Mouse (Mus musculus) heart, postnatal 0 days (tissue): ENCODE results near the gene Cdc42ep5. TPM values are rescaled to one million over a fixed set of nuclear protein-coding genes. Genes with fewer than 3 reads are reported as not detected.
"Not testable (repeated sequence)": the region's sequence is repeated elsewhere in the genome, so short reads cannot be mapped to it uniquely, and the experiment has no call there.

Experiments used
- ATAC-seq: fragments of 200-750 bp; cut with Nextera tagmentation; 2 replicates; pipeline ENCODE4 v1.8.0; 2017; ENCODE audit warnings: low read depth, moderate number of reproducible peaks, moderate library complexity; ENCODE audit not compliant: insufficient read depth
- DNase-seq: peaks from one replicate; pipeline ENCODE4 v3.0.0-alpha.2; 2016; ENCODE audit warnings: low spot score
- H3K27ac ChIP-seq: fragments of 300-500 bp; sonication (generic); 2 replicates; pipeline ENCODE4 v1.5.1; 2014; ENCODE audit warnings: low read depth, mild to moderate bottlenecking
- H3K27me3 ChIP-seq: fragments of 300-500 bp; sonication (generic); 2 replicates; pipeline ENCODE4 v1.6.1; 2014; ENCODE audit warnings: low read length, mixed read lengths; ENCODE audit not compliant: control insufficient read depth, insufficient read depth
- H3K36me3 ChIP-seq: fragments of 300-500 bp; sonication (generic); replicated peaks from 2 replicates; pipeline ENCODE4 v1.6.1; 2014; ENCODE audit warnings: low read length, mixed read lengths; ENCODE audit not compliant: control insufficient read depth, insufficient read depth
- H3K4me1 ChIP-seq: fragments of 300-500 bp; sonication (generic); 2 replicates; pipeline ENCODE4 v1.6.1; 2014; ENCODE audit warnings: antibody characterized with exemption; ENCODE audit not compliant: control insufficient read depth, insufficient read depth
- H3K4me2 ChIP-seq: fragments of 300-500 bp; sonication (generic); 2 replicates; pipeline ENCODE4 v1.6.1; 2014; ENCODE audit warnings: low read depth, mild to moderate bottlenecking, low read length, moderate library complexity
- H3K4me3 ChIP-seq: fragments of 300-500 bp; sonication (generic); 2 replicates; pipeline ENCODE4 v1.5.1; 2014; ENCODE audit warnings: low read depth, low read length
- H3K9ac ChIP-seq: fragments of 300-500 bp; sonication (generic); replicated peaks from 2 replicates; pipeline ENCODE4 v1.6.1; 2014; ENCODE audit warnings: low read depth, low read length, mixed read lengths
- H3K9me3 ChIP-seq: fragments of 300-500 bp; sonication (generic); replicated peaks from 2 replicates; pipeline ENCODE4 v1.6.1; 2016; ENCODE audit warnings: low read length; ENCODE audit not compliant: control insufficient read depth
- CTCF ChIP-seq: IDR thresholded peaks from 2 replicates; pipeline ENCODE4 v1.5.1; 2016; ENCODE audit warnings: antibody characterized with exemption, control low read depth, low read depth
- EP300 ChIP-seq: IDR thresholded peaks from 2 replicates; pipeline ENCODE4 v1.6.1; 2016; ENCODE audit warnings: antibody characterized with exemption, low read depth
- WGBS: fragments of 180-500 bp; shearing (Covaris S2); extraction: QIAGEN DNeasy Blood & Tissue Kit; methylation state at CpG from one replicate; pipeline ENCODE4 v1.1.7; 2014; 5-methylcytosine and 5-hydroxymethylcytosine counted together
- polyA plus RNA-seq: library from polyadenylated mRNA; unstranded; fragments of >200 nt; fragmentation: Nextera tagmentation; extraction: Ambion mirVana; gene quantifications from 2 replicates; pipeline ENCODE4 v1.2.1, GENCODE M21; 2015
- total RNA-seq: library from RNA; depleted of rRNA; stranded (reverse); fragments of >200 nt; gene quantifications from 2 replicates; pipeline ENCODE4 v1.2.3, GENCODE M21; 2014; ENCODE audit warnings: low replicate concordance

The Cdc42ep5 gene
- total and polyA plus RNA-seq, 2 experiments from 2014 or later = 21.0 to 37.4 TPM

DNA sequence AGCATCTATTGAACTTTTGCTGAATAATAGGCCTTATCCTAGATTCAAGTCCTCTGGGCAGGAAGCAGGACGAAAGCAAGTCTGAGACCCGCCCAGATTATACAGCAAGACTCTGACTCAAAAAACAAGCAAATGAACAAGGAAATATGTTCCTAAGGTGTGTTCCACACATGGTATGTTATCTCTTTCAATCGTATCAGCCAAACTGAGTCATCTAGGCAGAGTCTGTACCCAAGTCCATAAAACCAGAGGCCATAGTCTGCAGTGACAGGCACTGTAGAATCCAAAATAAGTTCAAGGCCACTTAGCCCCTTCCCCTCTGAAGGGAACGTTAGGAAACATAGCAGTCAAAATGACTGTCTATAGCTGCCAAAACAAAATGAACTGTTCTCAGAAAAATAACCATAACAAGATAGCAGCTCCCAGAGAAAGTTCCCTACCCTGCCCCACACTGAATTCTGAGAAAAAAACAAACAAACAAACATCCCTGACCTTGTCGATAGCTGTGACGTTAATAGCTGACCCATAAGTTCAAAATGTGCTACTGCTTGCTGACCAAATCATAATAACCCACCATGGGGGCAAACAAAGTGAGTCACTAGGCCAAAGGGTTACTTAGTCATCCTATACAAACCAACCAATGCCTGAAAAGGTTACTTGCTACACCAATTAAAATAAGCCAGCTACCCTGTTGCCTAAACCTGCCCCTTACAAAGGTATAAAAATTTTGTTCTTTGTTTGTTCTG, 5.7 kb upstream of the Cdc42ep5 start:
- no peaks in the 10 kb centered on the region for H3K9me3 ChIP-seq
- DNase-seq (no peak), ATAC-seq (no peak)
- WGBS = 68% methylated on average over 6 of the region's 6 CpGs
- no peak for TF ChIP-seq EP300
- no peak for TF ChIP-seq CTCF
- H3K4me2 ChIP-seq = no peak overlapping the region
- H3K4me3 ChIP-seq = no peak overlapping the region
- no peaks in the 10 kb centered on the region for H3K4me1 ChIP-seq
- H3K9ac ChIP-seq = no peak overlapping the region
- no peaks in the 10 kb centered on the region for H3K36me3 ChIP-seq
- no peaks in the 10 kb centered on the region for H3K27me3 ChIP-seq
- H3K27ac ChIP-seq = no peak overlapping the region

- no peak overlapping the region for H3K27ac ChIP-seq
- H3K9me3 ChIP-seq = no peaks in the 10 kb centered on the region
- no peak for ATAC-seq
- no peak for DNase-seq
- no peaks in the 10 kb centered on the region for H3K4me1 ChIP-seq
- no peak overlapping the region for H3K9ac ChIP-seq
- H3K4me3 ChIP-seq = no peak overlapping the region
- no peak overlapping the region for H3K4me2 ChIP-seq
- H3K36me3 ChIP-seq = no peaks in the 10 kb centered on the region
- TF ChIP-seq CTCF (no peak), EP300 (no peak)
- H3K27me3 ChIP-seq = no peaks in the 10 kb centered on the region
Measured at GRCm38 (mm10) chr7:4167098-4167497, 2.4 kb upstream of the Cdc42ep5 start.

DNA sequence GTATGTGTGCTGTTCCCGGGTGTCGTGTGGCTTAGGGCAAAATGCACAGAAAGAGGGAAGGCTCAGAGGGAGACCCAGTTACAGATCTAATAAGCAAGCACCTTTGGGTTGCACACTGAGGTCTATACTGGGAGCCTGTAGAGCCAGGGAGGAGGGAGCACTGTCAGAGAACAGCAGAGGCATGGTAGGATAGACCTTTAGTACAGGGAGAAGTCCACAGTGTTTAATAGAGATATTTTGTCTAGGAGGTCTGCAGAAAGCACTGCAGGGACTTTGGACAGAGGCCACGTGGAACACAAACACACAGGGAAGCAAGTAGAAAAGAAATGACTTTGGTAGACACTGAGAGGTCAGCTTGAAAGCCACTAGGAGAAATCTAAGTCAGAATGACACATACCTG, 626 bp upstream of the Cdc42ep5 start:
- 8% methylated on average over 3 of the region's 3 CpGs for WGBS
- Histone ChIP-seq H3K4me1 (no peaks in the 10 kb centered on the region), H3K4me2 (peak overlapping the region; percentile 76), H3K27me3 (no peaks in the 10 kb centered on the region), H3K9ac (no peak overlapping the region), H3K9me3 (no peaks in the 10 kb centered on the region), H3K36me3 (no peaks in the 10 kb centered on the region), H3K4me3 (0 out of 2 replicates have a peak overlapping the region, but pooled peaks have one; percentile 56), H3K27ac (peak overlapping the region; percentile 32; the same call in 1 of the 2 replicates)
- ATAC-seq (no peak), DNase-seq (no peak)
- no peak for TF ChIP-seq CTCF
- TF ChIP-seq EP300 = no peak

GRCm38 (mm10) chr7:4163571-4164072, 1.0 kb downstream of the Cdc42ep5 start:
- no peak for TF ChIP-seq EP300
- Histone ChIP-seq H3K36me3 (no peaks in the 10 kb centered on the region), H3K4me2 (peak overlapping the region; percentile 76), H3K27ac (peak overlapping the region; percentile 73), H3K9me3 (no peaks in the 10 kb centered on the region), H3K4me1 (no peaks in the 10 kb centered on the region), H3K9ac (peak overlapping the region; percentile 55), H3K27me3 (no peaks in the 10 kb centered on the region), H3K4me3 (peak overlapping the region; percentile 56)
- ATAC-seq (peak; percentile 56), DNase-seq (peak; percentile 30)
- 1% methylated on average over 11 of the region's 11 CpGs for WGBS

DNA sequence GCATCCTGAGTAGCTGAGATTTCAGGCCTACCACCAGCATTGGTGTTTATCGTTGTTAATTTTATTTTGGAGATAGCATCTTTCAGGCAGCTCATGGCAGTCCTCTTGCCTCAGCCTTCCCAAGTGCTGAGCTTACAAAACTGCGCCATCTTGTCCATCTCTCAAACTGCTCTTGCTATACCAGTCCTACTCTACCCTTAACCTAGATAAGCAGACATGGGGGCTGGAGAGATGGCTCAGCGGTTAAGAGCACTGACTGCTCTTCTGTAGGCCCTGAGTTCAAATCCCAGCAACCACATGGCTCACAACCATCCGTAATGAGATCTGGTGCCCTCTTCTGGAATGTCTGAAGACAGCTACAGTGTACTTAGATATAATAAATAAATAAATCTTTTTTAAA, 3.1 kb downstream of the Cdc42ep5 start:
- not testable (repeated sequence) for DNase-seq, H3K4me3 ChIP-seq, H3K4me1 ChIP-seq, H3K27me3 ChIP-seq, H3K36me3 ChIP-seq, H3K4me2 ChIP-seq, ATAC-seq, H3K27ac ChIP-seq, H3K9ac ChIP-seq, H3K9me3 ChIP-seq
- 86% methylated on average over 4 of the region's 4 CpGs for WGBS

- TF ChIP-seq CTCF (no peak), EP300 (no peak)
- WGBS = 54% methylated on average over 4 of the region's 4 CpGs
- no peak for ATAC-seq
Measured at GRCm38 (mm10) chr7:4154976-4155375, 9.7 kb downstream of the Cdc42ep5 start.

More at GRCm38 (mm10) chr7:4154976-4155375, 9.7 kb downstream of the Cdc42ep5 start:
- DNase-seq = no peak
- Histone ChIP-seq H3K9ac (no peak overlapping the region), H3K27ac (no peak overlapping the region), H3K9me3 (no peaks in the 10 kb centered on the region), H3K36me3 (no peaks in the 10 kb centered on the region), H3K27me3 (0 out of 2 replicates have a peak, but pooled peaks cover 7% of the 10 kb centered on the region), H3K4me2 (no peak overlapping the region), H3K4me1 (peaks cover 14% of the 10 kb centered on the region), H3K4me3 (no peak overlapping the region)
